Mouse (Mus musculus): ENCODE results near the gene Nat8f1.
A peak's percentile ranks its signal among the peaks of the same experiment; 100 is the strongest.
"Not testable (repeated sequence)": the region's sequence is repeated elsewhere in the genome, so short reads cannot be mapped to it uniquely, and the experiment has no call there.

Nat8f1 gene

DNA sequence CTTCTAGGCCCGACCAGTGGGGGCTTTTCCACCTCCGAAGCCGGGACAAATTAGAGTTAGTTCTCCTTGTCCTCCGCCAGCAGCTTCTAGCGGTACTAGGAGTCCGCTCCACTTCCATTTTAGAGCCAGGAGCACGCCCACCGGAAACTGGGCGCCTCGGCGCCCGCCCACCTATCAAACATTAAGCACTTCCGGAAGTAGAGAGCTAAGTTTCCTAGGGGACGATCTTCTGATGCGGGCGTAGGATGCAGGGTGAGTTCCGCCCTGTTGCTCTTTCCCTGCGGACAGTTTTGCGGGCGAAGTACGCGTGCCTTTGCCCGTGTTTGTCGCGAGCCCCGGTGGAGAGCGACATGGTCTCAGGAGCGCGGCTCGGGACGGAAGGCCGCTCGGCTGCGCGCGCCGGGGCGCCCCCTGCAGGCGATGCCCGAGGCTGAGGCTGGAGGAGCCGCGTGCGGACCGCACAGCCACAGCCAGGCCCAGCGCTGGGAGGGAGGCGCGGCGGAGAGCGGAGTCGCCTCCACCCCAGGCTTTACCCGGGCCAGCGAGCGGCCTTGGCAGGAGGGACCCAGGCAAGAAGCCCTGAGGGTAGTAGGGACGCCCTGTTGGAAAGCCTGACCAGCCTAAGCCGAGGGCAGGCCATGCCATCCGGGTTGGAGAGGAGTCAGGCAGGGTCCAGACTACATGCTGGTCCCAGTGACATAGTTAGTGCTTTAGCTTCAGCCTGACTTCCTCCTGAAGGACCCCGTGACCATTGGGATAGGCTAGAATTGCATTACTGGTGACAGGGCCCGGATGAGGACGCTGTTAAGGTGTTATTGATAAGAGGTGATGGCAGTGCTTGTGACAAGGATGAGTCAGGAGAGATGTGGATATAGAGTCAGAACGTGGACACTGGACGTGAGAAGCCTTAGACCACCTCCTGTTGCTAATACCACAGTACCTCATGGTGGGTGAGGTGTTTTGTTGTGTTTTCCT lies at the start of gene Nat8f1:
Gene Nat8f1 (minus strand): TSS at position 149 of the 975 bp plus-strand sequence.
- peak; percentile 88 for DNase-seq

GRCm38 (mm10) chr6:85961101-85962091 lies 45.9 kb upstream of the Nat8f1 start, which contains the start of gene Dusp11:
Gene Dusp11 (minus strand): TSS chr6:85961667.
- peak; percentile 95 for DNase-seq

- DNase-seq, result no peak
Measured at GRCm38 (mm10) chr6:85957581-85957980, 42.1 kb upstream of the Nat8f1 start.

GRCm38 (mm10) chr6:85948549-85948948 lies 33.1 kb upstream of the Nat8f1 start:
- DNase-seq, result no peak

GRCm38 (mm10) chr6:85942469-85942868 lies 27.0 kb upstream of the Nat8f1 start:
- DNase-seq, result no peak

DNA sequence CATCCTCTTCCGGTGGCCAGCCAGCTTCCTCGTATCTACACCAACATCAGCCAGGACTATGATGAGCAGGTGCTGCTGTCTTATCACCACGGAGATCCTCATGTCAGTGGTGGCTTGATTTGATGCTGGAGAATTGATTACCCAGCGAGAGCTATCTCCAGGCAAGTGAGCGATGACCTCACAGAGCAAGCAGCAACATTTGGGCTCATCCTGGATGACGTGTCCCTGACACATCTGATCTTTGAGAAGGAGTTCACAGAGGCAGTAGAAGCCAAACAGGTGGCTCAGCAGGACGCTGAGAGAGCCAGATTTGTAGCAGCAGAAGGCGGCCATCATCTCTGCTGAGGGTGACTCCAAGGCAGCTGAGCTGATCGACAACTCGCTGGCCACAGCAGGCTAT lies 23.2 kb upstream of the Nat8f1 start:
- no peak for DNase-seq

DNA sequence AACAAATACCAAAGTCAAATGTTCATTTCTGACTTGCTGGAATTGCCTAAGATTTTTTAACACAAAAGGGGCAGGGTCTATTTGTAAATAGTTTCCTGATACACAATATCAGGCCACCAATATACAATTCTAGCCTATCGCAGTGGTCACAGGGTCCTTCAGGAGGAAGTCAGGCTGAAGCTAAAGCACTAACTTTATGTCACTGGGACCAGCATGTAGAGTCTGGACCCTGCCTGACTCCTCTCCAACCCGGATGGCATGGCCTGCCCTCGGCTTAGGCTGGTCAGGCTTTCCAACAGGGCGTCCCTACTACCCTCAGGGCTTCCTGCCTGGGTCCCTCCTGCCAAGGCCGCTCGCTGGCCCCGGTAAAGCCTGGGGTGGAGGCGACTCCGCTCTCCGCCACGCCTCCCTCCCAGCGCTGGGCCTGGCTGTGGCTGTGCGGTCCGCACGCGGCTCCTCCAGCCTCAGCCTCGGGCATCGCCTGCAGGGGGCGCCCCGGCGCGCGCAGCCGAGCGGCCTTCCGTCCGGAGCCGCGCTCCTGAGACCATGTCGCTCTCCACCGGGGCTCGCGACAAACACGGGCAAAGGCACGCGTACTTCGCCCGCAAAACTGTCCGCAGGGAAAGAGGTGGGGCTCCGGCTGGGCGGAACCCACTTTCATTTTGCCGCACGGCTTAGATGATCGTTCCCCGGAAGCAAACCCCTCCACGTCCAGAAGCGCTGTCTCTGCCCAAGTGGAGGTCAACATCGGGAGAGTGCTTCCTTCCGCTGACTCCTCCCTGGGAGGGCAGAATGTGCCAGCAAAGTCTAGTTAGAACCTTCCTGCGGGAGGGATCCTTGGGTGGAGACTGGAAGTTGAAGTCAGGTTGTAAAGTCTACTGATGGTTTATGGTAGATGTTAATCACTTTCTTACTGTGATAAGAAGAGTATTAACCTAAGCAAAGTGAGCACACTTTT lies 21.3 kb upstream of the Nat8f1 start:
- peak; percentile 83 for DNase-seq

DNA sequence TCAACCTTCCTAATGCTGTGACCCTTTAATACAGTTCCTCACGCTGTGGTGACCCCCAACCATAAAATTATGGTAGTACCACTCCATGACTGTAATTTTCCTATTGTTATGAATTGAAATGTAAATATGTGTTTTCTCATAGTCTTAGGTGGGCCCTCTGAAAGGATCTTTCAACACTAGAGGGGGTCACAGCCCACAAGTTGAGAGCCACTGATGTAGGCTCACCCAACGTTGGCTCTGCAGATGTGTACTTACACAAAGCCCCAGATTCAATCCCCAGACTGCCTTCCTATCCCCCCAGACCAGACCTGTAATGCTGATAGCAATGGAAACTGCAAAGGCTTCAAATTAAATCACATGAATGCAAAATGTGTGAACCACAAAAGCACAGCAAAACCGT lies 20.2 kb upstream of the Nat8f1 start:
- peak; percentile 40 for DNase-seq

DNA sequence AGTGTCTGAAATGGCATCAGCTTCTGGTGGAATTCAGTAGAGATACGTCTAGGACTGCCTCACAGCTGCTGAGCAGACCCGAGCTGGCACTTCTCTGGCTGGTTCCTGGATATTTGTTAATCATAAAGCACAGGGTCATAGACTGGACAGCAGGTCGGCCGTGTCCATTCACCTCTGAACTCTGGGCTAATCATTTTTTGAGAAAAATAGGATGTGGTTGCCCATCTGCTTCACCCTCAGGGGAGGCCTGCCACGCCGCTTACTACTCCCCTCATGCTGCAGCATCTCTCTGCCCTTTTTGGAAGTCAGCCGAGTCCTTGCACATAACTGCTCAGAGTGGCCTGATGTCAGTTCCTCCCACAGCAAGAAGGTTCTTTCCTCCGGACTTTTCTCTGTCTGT lies 18.6 kb upstream of the Nat8f1 start:
- DNase-seq, result no peak

DNA sequence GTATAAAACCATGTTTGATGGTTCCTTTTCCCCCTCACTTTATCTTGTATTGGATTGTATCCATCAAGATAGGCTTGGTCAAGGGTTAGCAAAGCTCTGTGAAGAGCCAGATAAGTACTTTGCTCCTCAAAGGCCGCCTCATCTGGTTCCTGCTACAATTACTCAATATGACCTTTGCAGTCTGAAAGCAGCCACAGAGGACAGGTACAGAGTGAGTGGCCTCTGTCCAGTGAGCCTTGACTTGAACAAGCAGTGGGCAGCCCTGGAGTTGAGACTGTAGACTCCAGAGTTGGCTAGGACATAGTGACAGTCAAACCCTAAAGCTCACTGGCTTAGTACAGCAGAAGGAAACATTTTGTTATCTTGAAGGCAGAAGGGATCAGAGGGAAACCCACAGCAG lies 13.8 kb upstream of the Nat8f1 start:
- no peak for DNase-seq

DNA sequence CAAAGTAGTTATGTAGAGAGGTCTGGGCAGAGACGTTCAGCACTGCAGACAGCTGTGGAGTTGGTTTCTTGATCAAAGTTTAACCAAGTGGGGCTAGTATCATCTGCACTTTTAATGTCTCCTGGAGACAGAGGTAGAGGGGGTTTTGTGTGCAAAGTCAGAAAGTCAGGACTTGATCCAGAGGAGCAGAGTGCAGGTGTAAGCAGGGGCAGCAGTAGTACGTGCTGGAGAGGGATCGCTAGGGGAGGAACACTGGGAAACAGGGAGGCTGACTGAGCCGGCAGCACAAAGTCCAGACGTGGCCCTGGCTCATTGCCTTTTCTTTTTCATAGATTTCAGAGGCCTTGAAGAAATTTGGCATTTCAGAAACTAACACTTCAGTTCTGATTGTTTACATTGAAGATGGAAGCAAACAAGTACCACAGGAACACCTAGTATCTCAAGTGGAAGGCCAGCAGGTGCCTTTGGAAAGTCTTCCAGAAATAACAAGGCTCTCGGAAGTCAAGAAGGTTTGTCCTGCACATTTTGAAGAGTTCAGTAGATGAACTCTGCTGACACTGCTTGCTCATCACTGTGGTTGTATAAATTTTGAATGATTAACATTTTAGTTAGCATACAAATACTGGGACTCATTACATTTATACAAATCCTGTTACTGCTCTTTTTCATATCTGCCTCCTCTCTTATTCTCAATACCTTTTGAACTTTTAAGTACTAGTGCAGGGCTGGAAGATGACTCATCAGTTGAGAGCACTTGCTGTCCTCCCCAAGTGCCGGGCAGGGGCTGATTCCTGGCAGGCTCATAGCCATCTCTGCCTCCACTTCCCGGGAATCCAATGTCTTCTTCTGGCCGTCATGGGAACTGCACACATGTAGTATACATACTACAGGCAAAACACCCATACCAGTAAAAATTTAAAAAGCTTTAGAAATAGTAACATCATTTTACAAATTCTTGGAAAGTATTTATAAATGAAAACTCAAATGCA lies 12.3 kb upstream of the Nat8f1 start:
- DNase-seq, result no peak

GRCm38 (mm10) chr6:85926709-85927108 lies 11.2 kb upstream of the Nat8f1 start:
- no peak for DNase-seq

DNA sequence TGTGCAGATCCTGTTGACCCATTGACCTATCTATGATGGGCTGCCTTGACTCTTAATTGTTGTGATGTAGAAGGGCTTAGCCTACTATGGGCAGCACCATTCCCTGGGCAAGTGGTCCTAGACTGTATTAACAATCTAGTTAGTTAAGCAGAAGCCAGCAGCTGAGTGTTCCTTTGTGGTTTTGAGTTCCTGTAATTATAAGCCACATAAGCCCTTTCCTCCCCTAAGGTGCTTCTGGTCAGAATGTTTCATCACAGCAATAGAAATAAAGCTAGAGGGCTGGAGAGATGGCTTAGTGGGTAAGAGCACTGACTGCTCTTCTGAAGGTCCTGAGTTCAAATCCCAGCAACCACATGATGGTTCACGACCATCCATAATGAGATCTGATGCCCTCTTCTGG lies 8.2 kb upstream of the Nat8f1 start:
- DNase-seq, result no peak

DNA sequence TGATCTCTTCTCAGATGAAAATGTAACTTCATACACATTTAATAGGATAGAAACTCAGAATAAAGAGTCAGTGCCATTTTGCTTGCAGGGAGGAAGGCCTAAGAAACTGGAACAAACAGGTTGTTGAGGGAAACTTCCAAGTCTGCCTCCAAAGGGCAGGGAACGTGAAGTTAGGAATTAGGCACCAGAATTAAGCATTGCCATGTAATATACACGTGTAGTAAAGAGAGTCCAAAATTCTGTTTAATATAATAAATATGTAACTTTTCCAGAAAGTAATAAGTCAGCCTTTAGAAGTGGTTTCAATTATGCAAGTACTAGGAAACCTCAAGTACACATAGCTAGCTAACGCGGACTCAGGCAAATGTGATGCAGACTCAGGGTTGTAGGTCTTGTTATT lies 3.9 kb upstream of the Nat8f1 start:
- DNase-seq, result no peak

- not testable (repeated sequence) for DNase-seq
Measured at GRCm38 (mm10) chr6:85918341-85918740, 2.9 kb upstream of the Nat8f1 start.

DNA sequence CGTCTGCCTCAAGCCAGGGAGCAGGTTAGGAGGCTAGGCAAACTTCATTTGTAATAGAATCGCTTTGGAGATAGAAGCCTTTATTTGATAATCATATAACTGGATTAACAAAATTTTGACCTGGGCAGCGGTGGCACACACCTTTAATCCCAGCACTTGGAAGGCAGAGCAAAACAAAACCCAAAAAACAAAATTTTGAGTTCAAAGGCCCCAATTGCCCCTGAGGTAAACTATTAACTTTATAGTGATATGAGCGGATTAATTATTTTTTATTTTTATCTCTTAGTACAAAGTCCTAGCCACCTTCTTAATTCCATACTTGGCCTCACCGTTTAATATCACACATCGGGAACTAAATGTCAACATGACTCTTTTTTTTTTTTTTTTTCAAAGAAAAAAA lies 1.1 kb upstream of the Nat8f1 start:
- no peak for DNase-seq

DNA sequence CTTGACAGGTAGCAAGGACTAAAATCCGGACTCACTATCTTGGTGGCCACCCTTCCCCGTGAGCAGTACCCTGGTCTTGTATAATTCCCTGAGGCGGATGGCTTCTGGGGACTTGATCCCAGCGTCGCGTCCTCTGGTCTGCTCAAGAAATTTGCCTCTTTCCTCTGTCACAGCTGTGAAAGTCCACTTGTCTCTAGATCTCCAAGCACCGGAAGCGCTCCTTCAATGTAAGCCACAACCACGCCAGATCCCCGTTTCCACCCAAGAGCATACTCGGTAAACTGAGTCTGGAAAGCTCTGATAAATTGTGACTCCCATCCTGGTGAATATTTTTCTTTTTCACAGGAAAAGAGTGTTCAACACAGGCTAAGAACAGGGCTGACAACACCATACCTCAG lies 347 bp downstream of the Nat8f1 start:
- peak; percentile 30 for DNase-seq

GRCm38 (mm10) chr6:85911587-85911986 lies 3.9 kb downstream of the Nat8f1 start, which contains the start of gene Tprkb:
Gene Tprkb (plus strand): TSS chr6:85911865.
- DNase-seq, result no peak

DNA sequence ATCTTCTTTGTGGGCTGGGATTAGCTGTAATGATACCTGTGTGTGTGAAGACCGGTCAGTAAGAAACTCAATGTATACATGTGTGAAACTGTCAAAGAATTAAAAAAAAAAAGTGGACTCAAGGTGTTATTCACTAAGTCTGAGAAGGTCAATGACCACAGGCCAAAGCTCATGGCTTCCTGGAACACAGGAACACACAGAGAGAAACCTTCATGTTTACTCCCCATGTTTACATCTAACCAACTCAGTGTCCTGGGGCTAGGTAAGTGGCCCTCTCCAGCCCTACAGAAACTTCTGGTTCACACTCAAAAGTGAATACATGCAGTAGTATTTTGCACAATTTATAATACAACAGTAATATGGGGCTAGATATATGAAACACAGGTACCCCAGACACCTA lies 5.8 kb downstream of the Nat8f1 start:
- no peak for DNase-seq

- DNase-seq, result no peak
Measured at GRCm38 (mm10) chr6:85908341-85908740, 7.1 kb downstream of the Nat8f1 start.

DNA sequence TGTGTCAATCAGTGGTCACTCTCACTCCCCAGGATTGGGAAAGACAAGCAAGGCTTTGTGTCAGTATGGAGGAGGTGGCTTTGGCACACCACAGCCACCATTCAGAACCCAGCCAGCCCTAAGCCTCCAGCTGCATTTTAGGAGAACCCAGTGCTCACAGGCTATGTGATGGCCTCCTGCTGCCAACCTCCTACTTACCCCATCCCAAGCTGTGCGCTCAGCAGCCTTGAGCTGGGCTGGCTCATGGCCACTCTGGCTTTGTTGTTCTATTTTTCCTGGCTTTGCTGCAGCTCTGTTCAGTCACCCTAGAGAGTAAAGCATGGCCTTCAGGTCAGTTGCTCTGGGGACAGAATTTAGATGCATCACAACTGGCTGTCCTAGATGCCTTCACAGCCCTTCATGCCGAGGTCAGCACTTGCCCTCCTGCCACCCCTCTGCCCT lies 8.6 kb downstream of the Nat8f1 start:
- not testable (repeated sequence) for DNase-seq
